In the genomic region with DNA sequence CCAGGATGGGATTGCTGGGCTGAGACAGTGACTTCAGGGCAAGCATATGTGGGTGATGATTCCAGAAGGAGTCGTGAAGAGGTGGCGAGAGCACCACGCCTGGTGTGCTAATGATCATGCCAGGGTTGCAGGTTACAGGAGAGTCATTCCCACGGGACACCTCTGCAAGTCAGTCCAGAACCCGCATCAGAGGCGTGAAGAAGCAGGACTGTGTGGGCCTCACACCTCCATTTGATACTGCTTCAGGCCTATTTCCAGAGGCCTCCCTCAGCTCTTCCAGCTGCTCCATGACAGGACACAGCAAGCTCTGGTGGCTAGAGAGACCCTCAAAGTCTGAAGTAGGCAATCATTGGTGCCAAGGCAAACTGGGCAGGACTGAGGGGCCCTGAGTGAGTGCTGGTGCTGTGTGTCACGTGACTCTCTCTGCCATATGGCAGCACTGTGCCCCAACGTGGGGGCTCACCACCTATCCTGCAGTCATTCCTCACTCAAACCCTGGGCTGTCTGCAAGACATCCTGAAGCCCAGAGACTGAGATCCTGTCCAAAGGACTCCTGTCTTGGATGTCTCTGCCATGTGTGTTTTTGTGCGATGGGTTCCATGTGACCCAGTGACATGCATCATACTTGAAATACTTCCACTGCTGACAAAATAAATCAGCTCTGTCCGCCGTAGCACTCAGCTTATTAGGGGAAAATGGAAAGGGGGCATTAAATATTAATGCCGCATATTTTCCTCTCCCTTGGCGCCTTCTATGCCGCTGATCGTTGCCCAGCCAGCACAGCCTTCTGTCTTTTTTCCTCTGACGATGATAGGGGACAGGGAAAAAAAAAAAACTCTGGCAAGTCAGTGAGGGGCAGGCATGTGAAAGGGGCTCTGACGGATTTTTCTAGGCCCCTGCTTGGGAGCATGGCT, we compare ENCODE assay signal across 18 mouse cellular contexts.
DNase-seq lines count a peak whose midpoint lies in the region; ATAC-seq and TF ChIP-seq lines count a peak whose summit lies in the region.
"Had no signal": no experiment of that assay in that cellular context is flagged by ENCODE, and none has a peak within 500 bp of the region (broad histone marks: within the 10 kb centered on the region; RNA-seq: fewer than 3 reads in every experiment).

No protein-coding gene starts in this region.

- 0 out of 2 replicates have a peak, but pooled peaks cover 8% of the 10 kb centered on the region for H3K27me3 ChIP-seq in hindbrain, embryonic 10.5 days (ENCODE audit: insufficient read depth, poor library complexity, severe bottlenecking)
- no peaks in the 10 kb centered on the region for H3K27me3 ChIP-seq in hindbrain, embryonic 14.5 days (ENCODE audit: control insufficient read depth, insufficient read depth, low read length)
- H3K27me3 ChIP-seq in hindbrain, embryonic 13.5 days: no peaks in the 10 kb centered on the region
- H3K27me3 ChIP-seq in midbrain, embryonic 13.5 days: no peaks in the 10 kb centered on the region
- H3K27me3 ChIP-seq: heart, embryonic 15.5 days; kidney, embryonic 15.5 days; limb, embryonic 13.5 days had no signal

- H3K9me3 ChIP-seq in hindbrain, embryonic 10.5 days: no peaks in the 10 kb centered on the region
- no peaks in the 10 kb centered on the region for H3K9me3 ChIP-seq in hindbrain, embryonic 14.5 days (ENCODE audit: control insufficient read depth, low read length)
- no peaks in the 10 kb centered on the region for H3K9me3 ChIP-seq in hindbrain, embryonic 13.5 days
- no peaks in the 10 kb centered on the region for H3K9me3 ChIP-seq in midbrain, embryonic 13.5 days
- H3K9me3 ChIP-seq: heart, embryonic 15.5 days; kidney, embryonic 15.5 days; limb, embryonic 13.5 days; liver, embryonic 15.5 days had no signal

- H3K4me3 ChIP-seq in hindbrain, embryonic 10.5 days: no peak overlapping the region
- no peak overlapping the region for H3K4me3 ChIP-seq in hindbrain, embryonic 14.5 days (replicated peaks; ENCODE audit: low read length)
- H3K4me3 ChIP-seq in hindbrain, embryonic 13.5 days: no peak overlapping the region
- H3K4me3 ChIP-seq in midbrain, embryonic 13.5 days (replicated peaks): no peak overlapping the region
- no peak overlapping the region for H3K4me3 ChIP-seq in layer of hippocampus, adult 2 months
- H3K4me3 ChIP-seq: heart, embryonic 15.5 days; kidney, embryonic 15.5 days; left cerebral cortex, adult 2 months; limb, embryonic 13.5 days; liver, embryonic 15.5 days had no signal

- H3K9ac ChIP-seq in hindbrain, embryonic 14.5 days: no peak overlapping the region
- H3K9ac ChIP-seq in hindbrain, embryonic 13.5 days: no peak overlapping the region
- no peak overlapping the region for H3K9ac ChIP-seq in midbrain, embryonic 13.5 days (replicated peaks)
- H3K9ac ChIP-seq: heart, embryonic 15.5 days; kidney, embryonic 15.5 days; limb, embryonic 13.5 days; liver, embryonic 15.5 days had no signal

- peaks cover 10% of the 10 kb centered on the region; the same call in 1 of the 2 replicates for H3K4me1 ChIP-seq in hindbrain, embryonic 10.5 days (replicated peaks)
- H3K4me1 ChIP-seq in hindbrain, embryonic 14.5 days (replicated peaks; ENCODE audit: control insufficient read depth, insufficient read depth, low read length): peaks cover 6% of the 10 kb centered on the region
- peaks cover 9% of the 10 kb centered on the region for H3K4me1 ChIP-seq in hindbrain, embryonic 13.5 days (replicated peaks)
- peaks cover 12% of the 10 kb centered on the region for H3K4me1 ChIP-seq in midbrain, embryonic 13.5 days (replicated peaks)
- H3K4me1 ChIP-seq: heart, embryonic 15.5 days; liver, embryonic 15.5 days had no signal

- WGBS in hindbrain, embryonic 10.5 days: 74% methylated on average over 17 of the region's 17 CpGs
- 47% methylated on average over 17 of the region's 17 CpGs for WGBS in hindbrain, embryonic 14.5 days
- WGBS in hindbrain, embryonic 13.5 days: 54% methylated on average over 17 of the region's 17 CpGs
- WGBS in midbrain, embryonic 13.5 days: 59% methylated on average over 17 of the region's 17 CpGs

- H3K27ac ChIP-seq in hindbrain, embryonic 10.5 days: peak overlapping the region; percentile 53; the same call in 1 of the 2 replicates
- no peak overlapping the region for H3K27ac ChIP-seq in hindbrain, embryonic 14.5 days
- peak overlapping the region; percentile 60 for H3K27ac ChIP-seq in hindbrain, embryonic 13.5 days
- H3K27ac ChIP-seq in midbrain, embryonic 13.5 days: peak overlapping the region; percentile 70
- no peak overlapping the region for H3K27ac ChIP-seq in layer of hippocampus, adult 2 months
- H3K27ac ChIP-seq: heart, embryonic 15.5 days; kidney, embryonic 15.5 days; left cerebral cortex, adult 2 months; limb, embryonic 13.5 days; liver, embryonic 15.5 days had no signal

- no peak overlapping the region for H3K4me2 ChIP-seq in hindbrain, embryonic 14.5 days (replicated peaks)
- H3K4me2 ChIP-seq in hindbrain, embryonic 13.5 days: no peak overlapping the region
- H3K4me2 ChIP-seq in midbrain, embryonic 13.5 days (replicated peaks): no peak overlapping the region
- H3K4me2 ChIP-seq: heart, embryonic 15.5 days; kidney, embryonic 15.5 days; limb, embryonic 13.5 days; liver, embryonic 15.5 days had no signal

- TF ChIP-seq CTCF in layer of hippocampus, adult 2 months (conservative IDR thresholded peaks at IDR 0.05): no peak

- no peak for ATAC-seq in hindbrain, embryonic 14.5 days (ENCODE audit: low FRiP score)
- ATAC-seq in hindbrain, embryonic 13.5 days (ENCODE audit: low FRiP score): 0 out of 2 replicates have a peak, but pooled peaks have one; percentile 21
- ATAC-seq in midbrain, embryonic 13.5 days: peak; percentile 77
- ATAC-seq: CD4-positive, CD25-positive, alpha-beta regulatory T cell, adult 4 months had no signal

- no peaks in the 10 kb centered on the region for H3K36me3 ChIP-seq in hindbrain, embryonic 10.5 days
- no peaks in the 10 kb centered on the region for H3K36me3 ChIP-seq in hindbrain, embryonic 14.5 days (replicated peaks; ENCODE audit: control insufficient read depth, insufficient read depth)
- no peaks in the 10 kb centered on the region for H3K36me3 ChIP-seq in hindbrain, embryonic 13.5 days
- H3K36me3 ChIP-seq in midbrain, embryonic 13.5 days: no peaks in the 10 kb centered on the region
- H3K36me3 ChIP-seq: heart, embryonic 15.5 days; kidney, embryonic 15.5 days; limb, embryonic 13.5 days; liver, embryonic 15.5 days had no signal

- DNase-seq in hindbrain, embryonic 10.5 days (ENCODE audit: low spot score): no peak
- DNase-seq in hindbrain, embryonic 14.5 days (ENCODE audit: low spot score): no peak
- peak; percentile 59 for DNase-seq in retina, embryonic 14.5 days (ENCODE audit: low spot score)
- no peak for DNase-seq in layer of hippocampus, adult 2 months (ENCODE audit: low spot score in 2 of 2)
- DNase-seq in left cerebral cortex, adult 9 months (ENCODE audit: low spot score in 2 of 2): no peak
- DNase-seq: adrenal gland, postnatal 10 days; cerebellum, adult 8-10 months; embryo, embryonic 11 days; lung, postnatal 10 days; right cerebral cortex, postnatal 14 days had no signal

Comparison
In these comparisons a context has a peak if more than half of its experiments do, and no peak if none do; other contexts are left out.
1. H3K27ac ChIP-seq: peak in hindbrain, embryonic 10.5 days (single experiment), hindbrain, embryonic 13.5 days (single experiment) and midbrain, embryonic 13.5 days (single experiment); none in hindbrain, embryonic 14.5 days (single experiment) and layer of hippocampus, adult 2 months (single experiment).